Mouse (Mus musculus) adrenal gland, postnatal 14 days (tissue): ENCODE data around the gene F5. TPM values are rescaled to one million over a fixed set of nuclear protein-coding genes. Genes with fewer than 3 reads are reported as not detected.
"Not testable (repeated sequence)": the region's sequence is repeated elsewhere in the genome, so short reads cannot be mapped to it uniquely, and the experiment has no call there.

ENCODE experiments used
- DNase-seq: peaks from one replicate; pipeline ENCODE4 v3.0.0; 2021; ENCODE audit warnings: mixed read lengths
- total RNA-seq: library from RNA; stranded (reverse); gene quantifications from 2 replicates; pipeline ENCODE4 v1.2.3, GENCODE M21; 2021

The F5 gene
- total RNA-seq, 1 experiment from 2014 or later = 34.9 TPM

GRCm38 (mm10) chr1:164158571-164158970, 6.9 kb downstream of the F5 start:
- no peak for DNase-seq

- DNase-seq = no peak
These were observed 8.1 kb downstream of the F5 start for GRCm38 (mm10) chr1:164159781-164160180.

DNA sequence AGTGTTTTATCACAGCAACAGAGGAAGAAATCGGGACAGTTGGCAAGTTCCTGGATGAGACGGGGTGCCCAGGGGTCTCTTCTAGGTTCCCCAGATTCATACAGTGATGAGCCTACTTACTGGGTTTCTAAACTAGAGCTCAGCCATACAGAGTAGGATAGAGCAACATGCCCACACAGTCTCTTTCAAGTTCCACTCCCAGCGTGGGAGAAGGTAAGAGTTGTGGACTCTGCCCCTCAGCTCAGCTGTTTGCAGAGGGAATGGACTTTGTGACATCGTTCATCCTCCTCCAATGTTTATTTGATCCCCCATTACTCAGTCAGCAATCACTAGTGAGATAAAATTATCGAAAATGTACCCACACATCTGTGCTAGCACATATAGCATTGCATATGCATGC, 11.1 kb downstream of the F5 start:
- DNase-seq = no peak

GRCm38 (mm10) chr1:164168818-164169217, 17.2 kb downstream of the F5 start:
- peak; percentile 47 for DNase-seq

DNA sequence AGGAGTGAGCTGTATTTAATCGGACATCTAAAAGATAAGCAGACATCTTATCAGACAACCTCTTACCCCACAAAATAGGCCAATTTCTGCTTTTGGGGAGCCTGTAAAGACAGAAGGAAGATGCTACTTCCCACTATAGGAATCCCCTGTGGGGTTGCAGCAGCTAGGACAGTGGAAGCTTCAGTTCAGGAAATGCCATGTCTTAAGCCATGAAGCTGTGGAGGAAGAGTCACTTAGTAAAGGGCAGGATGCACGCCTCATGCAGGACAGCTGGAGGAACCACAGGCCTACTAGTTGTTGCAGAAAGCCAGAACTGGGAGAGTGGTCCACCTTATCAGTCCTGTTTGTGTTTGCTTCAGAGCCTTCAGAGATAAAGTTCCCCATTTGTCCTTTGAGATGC, 18.8 kb downstream of the F5 start:
- DNase-seq = no peak

DNA sequence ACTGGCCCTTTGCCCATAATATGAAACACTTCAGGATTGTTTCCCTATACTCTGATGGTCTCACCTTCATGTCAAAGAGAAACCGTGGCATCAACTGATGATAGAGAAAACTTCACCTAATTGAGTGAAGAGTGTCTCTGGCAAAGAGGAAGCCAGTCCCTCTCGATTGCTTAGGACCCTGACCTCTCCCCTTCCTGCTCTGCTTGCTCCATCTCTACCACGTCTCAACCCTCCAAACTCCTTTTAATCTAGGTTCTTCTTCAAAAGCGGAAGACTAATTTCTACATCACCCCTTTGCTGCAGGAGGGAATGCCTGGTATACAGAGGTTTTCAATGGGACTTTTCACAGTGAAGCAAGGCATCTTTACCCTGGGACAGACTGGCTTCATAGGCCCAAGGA, 21.5 kb downstream of the F5 start:
- DNase-seq = no peak

GRCm38 (mm10) chr1:164176856-164177255, 25.2 kb downstream of the F5 start:
- DNase-seq = no peak

DNA sequence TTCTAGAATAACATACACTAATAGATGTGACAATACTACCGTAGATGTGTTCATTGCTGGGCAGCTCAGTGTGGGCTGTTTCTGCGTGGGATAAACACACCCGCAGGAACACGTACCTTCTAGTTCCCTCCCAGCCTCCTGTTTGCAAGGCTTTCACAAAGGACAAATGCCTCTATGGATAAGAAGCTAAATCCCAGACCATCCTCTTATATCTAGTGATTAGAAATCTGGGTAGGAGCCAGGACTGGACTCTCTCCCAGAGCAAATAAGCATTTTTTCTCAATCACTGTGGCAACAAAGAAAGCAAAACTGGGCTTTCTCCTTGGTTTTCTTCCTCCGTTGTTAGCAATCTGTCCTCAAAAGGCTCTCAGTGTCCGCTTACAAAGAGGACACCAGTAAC, 26.8 kb downstream of the F5 start:
- no peak for DNase-seq

DNA sequence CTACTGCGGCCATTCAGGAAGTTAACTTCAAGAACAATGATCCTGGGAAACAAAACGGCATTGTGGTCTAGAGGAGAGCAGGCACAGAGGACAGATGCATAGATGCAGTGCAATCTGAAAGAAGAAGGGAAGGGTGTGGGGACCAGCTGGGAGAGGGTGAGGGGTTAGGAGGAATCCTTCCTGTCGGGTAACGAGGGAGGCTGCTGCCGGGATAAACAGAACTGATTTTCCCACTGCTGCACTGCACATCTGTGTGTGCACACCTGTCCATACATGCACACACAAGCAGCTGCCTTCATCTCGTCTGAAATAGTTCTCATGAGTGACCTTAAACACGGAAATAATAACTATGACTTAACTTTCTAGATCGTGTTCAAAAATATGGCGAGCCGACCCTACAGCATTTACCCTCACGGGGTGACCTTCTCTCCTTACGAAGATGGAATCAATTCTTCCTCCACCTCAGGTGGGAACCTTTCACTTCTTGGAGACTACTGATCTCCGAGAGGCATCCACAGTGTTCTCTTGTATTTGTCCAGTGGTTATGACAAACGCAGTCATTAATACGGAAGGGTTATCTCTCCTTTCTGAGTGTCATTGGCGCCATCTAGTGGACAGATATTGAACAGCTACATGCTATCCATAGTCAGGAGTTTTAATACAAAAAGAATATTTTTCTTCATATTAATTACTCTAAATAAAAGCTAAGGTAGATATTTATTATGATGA, 32.7 kb downstream of the F5 start:
- peak; percentile 84 for DNase-seq

GRCm38 (mm10) chr1:164184871-164185223, 33.2 kb downstream of the F5 start:
- DNase-seq = no peak

GRCm38 (mm10) chr1:164185316-164185715, 33.7 kb downstream of the F5 start:
- DNase-seq = peak; percentile 49

- DNase-seq = no peak
These were observed 35.4 kb downstream of the F5 start for GRCm38 (mm10) chr1:164187002-164187560.

DNA sequence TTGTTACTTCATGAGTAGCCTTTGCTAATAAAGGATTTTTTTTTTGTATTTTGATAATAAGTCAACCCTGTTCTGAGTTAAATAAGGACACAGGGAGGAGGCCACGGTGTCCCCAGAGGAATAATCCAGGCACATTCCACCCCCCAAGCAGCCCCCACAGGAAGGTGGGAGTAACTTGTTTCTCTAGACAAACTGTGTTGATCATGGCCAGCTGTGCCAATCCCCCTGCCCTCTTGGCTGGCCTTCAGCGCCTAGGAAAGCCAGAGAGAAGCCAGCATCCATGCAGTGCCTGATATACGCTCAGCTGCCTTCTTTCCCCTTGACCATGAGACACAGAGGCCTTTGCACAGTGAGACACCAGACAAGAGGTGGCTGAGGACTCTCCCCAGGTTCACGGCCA, 47.9 kb downstream of the F5 start:
- peak; percentile 43 for DNase-seq

GRCm38 (mm10) chr1:164208437-164208836, 56.8 kb downstream of the F5 start:
- DNase-seq = peak; percentile 11

DNA sequence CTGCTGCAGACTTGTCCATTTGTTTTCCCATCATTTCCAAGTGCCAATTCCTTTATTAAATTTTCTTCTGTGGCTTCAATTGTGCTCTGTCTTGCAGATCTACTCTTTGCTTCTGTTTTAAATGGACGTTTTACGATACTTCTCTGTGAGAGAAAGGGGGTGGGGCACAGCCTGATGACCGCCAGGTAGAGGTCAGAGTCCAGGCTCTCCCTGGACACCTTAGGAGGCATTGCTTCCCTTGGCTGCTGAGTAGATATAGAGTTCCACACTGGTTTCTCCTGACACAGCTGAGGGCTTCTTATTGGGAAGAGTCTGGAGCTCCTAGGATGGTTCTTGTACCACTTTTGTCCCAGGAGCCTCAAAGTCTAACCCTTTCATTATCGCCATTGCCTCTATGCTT, 59.3 kb downstream of the F5 start:
- DNase-seq = no peak

- DNase-seq = no peak
These were observed 61.0 kb downstream of the F5 start for GRCm38 (mm10) chr1:164212686-164213085.

DNA sequence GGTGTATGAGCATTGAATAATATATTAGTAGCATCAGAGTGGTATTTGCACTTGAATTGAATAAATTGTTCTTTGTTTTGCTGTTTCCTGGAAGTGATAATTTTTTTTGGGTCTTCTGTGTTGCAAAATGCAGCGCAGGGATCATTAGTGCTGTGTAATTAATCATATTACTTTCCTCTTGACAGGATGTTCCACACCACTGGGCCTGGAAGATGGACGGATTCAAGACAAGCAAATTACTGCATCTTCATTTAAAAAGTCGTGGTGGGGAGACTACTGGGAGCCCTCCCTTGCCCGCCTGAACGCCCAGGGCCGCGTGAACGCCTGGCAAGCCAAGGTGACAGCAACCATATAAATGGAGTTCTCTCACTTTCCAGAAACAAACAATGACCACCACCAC, 62.6 kb downstream of the F5 start:
- DNase-seq = no peak

DNA sequence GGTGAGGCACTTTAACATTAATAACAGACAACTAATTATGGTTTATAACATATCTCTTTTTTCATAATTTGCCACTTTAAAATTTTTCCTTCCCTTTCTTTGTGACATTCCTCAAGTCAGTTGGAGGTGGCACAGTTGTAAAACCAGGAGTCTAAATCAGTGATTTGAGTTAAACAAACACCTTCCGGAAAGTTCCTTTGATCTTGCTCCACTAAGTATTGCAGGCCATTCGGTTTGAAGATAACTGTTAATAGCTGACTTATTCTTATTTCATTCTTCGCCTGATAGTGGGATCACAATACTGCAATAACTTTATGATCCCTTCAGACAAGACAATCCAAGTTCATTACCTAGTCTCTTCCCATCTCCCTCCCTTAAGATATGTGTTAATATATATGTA, 63.5 kb downstream of the F5 start:
- DNase-seq = no peak

DNA sequence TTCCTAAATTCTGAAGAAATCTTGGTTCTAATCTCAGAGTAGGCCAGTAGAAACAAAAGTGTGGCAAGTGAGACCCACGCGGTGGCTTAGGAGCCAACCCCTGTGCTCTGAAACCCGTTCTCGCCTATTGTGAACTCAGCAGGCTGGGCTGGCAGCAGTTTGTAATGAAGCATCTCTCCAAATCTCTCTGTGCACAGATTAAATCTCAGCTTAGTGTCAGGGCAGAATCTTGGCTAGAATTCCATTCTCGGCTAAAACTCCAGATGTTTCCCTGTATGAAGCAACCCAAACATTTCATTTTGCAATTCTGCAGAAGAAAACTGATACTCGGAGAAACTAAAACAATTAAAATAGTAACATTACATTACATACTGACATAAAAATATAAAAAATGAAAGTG, 63.9 kb downstream of the F5 start:
- DNase-seq = no peak

GRCm38 (mm10) chr1:164217791-164218685, 66.4 kb downstream of the F5 start:
- DNase-seq = no peak

- DNase-seq = no peak
These were observed 68.6 kb downstream of the F5 start for GRCm38 (mm10) chr1:164220261-164220660.

- no peak for DNase-seq
These were observed 71.5 kb downstream of the F5 start for GRCm38 (mm10) chr1:164223089-164223488.

- not testable (repeated sequence) for DNase-seq
These were observed 80.4 kb downstream of the F5 start for GRCm38 (mm10) chr1:164231937-164232570.
